19 mouse cellular contexts compared by ENCODE assay signal in genomic region chr3:124712166-124712565, GRCm38 (mm10).
DNase-seq lines count a peak whose midpoint lies in the region; ATAC-seq and TF ChIP-seq lines count a peak whose summit lies in the region.
"Had no signal": no experiment of that assay in that cellular context is flagged by ENCODE, and none has a peak within 500 bp of the region (broad histone marks: within the 10 kb centered on the region; RNA-seq: fewer than 3 reads in every experiment).

No protein-coding gene starts in this region.

- H3K36me3 ChIP-seq in forebrain, embryonic 14.5 days (ENCODE audit: control insufficient read depth, insufficient read depth, low read length): no peaks in the 10 kb centered on the region
- no peaks in the 10 kb centered on the region for H3K36me3 ChIP-seq in forebrain, embryonic 11.5 days (ENCODE audit: control insufficient read depth, insufficient read depth, low read length)
- H3K36me3 ChIP-seq in midbrain, postnatal 0 days (ENCODE audit: insufficient read depth, low read length): no peaks in the 10 kb centered on the region
- no peaks in the 10 kb centered on the region for H3K36me3 ChIP-seq in midbrain, embryonic 10.5 days
- H3K36me3 ChIP-seq: embryonic facial prominence, embryonic 12.5 days; heart, embryonic 15.5 days had no signal

- no peak for ATAC-seq in forebrain, embryonic 14.5 days
- ATAC-seq in forebrain, embryonic 11.5 days (replicated peaks; ENCODE audit: low FRiP score): no peak
- ATAC-seq in midbrain, postnatal 0 days (ENCODE audit: low FRiP score): no peak
- ATAC-seq: intestine, embryonic 16.5 days had no signal

- 80% methylated on average over 2 of the region's 2 CpGs for WGBS in forebrain, embryonic 14.5 days
- 91% methylated on average over 2 of the region's 2 CpGs for WGBS in forebrain, embryonic 11.5 days
- 67% methylated on average over 2 of the region's 2 CpGs for WGBS in midbrain, postnatal 0 days
- WGBS in midbrain, embryonic 10.5 days: 89% methylated on average over 2 of the region's 2 CpGs

- H3K27ac ChIP-seq in forebrain, embryonic 14.5 days (ENCODE audit: low read depth, low read length): no peak overlapping the region
- H3K27ac ChIP-seq in forebrain, embryonic 11.5 days (ENCODE audit: low read depth, low read length): no peak overlapping the region
- no peak overlapping the region for H3K27ac ChIP-seq in midbrain, postnatal 0 days (ENCODE audit: low read depth, low read length)
- no peak overlapping the region for H3K27ac ChIP-seq in midbrain, embryonic 10.5 days (replicated peaks)
- H3K27ac ChIP-seq: embryonic facial prominence, embryonic 12.5 days; heart, adult 2 months; heart, embryonic 15.5 days; hindbrain, embryonic 14.5 days had no signal

- no peaks in the 10 kb centered on the region for H3K4me1 ChIP-seq in forebrain, embryonic 14.5 days (ENCODE audit: control insufficient read depth, insufficient read depth, low read length)
- H3K4me1 ChIP-seq in forebrain, embryonic 11.5 days (replicated peaks; ENCODE audit: control insufficient read depth, insufficient read depth, low read length): no peaks in the 10 kb centered on the region
- no peaks in the 10 kb centered on the region for H3K4me1 ChIP-seq in midbrain, postnatal 0 days (ENCODE audit: insufficient read depth, low read length)
- no peaks in the 10 kb centered on the region for H3K4me1 ChIP-seq in midbrain, embryonic 10.5 days
- H3K4me1 ChIP-seq: embryonic facial prominence, embryonic 12.5 days; heart, embryonic 15.5 days had no signal

- H3K9me3 ChIP-seq in forebrain, embryonic 14.5 days (replicated peaks; ENCODE audit: control insufficient read depth, low read length): no peaks in the 10 kb centered on the region
- no peaks in the 10 kb centered on the region for H3K9me3 ChIP-seq in forebrain, embryonic 11.5 days (ENCODE audit: control insufficient read depth, low read length)
- H3K9me3 ChIP-seq in midbrain, postnatal 0 days (ENCODE audit: low read length): no peaks in the 10 kb centered on the region
- no peaks in the 10 kb centered on the region for H3K9me3 ChIP-seq in midbrain, embryonic 10.5 days (replicated peaks)
- H3K9me3 ChIP-seq: embryonic facial prominence, embryonic 12.5 days; heart, embryonic 15.5 days had no signal

- TF ChIP-seq CTCF in midbrain, postnatal 0 days (IDR thresholded peaks at IDR 0.05): no peak

- H3K9ac ChIP-seq in forebrain, embryonic 14.5 days (ENCODE audit: low read length): no peak overlapping the region
- no peak overlapping the region for H3K9ac ChIP-seq in forebrain, embryonic 11.5 days (ENCODE audit: low read length)
- no peak overlapping the region for H3K9ac ChIP-seq in midbrain, postnatal 0 days (replicated peaks; ENCODE audit: low read length, poor library complexity, severe bottlenecking)
- H3K9ac ChIP-seq: embryonic facial prominence, embryonic 12.5 days; heart, embryonic 15.5 days; hindbrain, embryonic 14.5 days had no signal

- H3K27me3 ChIP-seq in forebrain, embryonic 14.5 days (replicated peaks; ENCODE audit: control insufficient read depth, insufficient read depth, low read length): no peaks in the 10 kb centered on the region
- H3K27me3 ChIP-seq in forebrain, embryonic 11.5 days (ENCODE audit: control insufficient read depth, insufficient read depth, low read length): no peaks in the 10 kb centered on the region
- no peaks in the 10 kb centered on the region for H3K27me3 ChIP-seq in midbrain, postnatal 0 days (ENCODE audit: insufficient read depth, low read length)
- H3K27me3 ChIP-seq in midbrain, embryonic 10.5 days (ENCODE audit: low read depth, poor library complexity, severe bottlenecking): no peaks in the 10 kb centered on the region
- H3K27me3 ChIP-seq: embryonic facial prominence, embryonic 12.5 days; heart, embryonic 15.5 days had no signal

- peak; percentile 28 for DNase-seq in forebrain, embryonic 14.5 days (ENCODE audit: low spot score)
- no peak for DNase-seq in forebrain, embryonic 11.5 days (ENCODE audit: low spot score)
- DNase-seq in midbrain, postnatal 0 days (ENCODE audit: low spot score): peak; percentile 10
- DNase-seq in midbrain, embryonic 10.5 days (ENCODE audit: low spot score): no peak
- DNase-seq in forelimb bud, embryonic 11.5 days (ENCODE audit: low read depth, low spot score): peak; percentile 1
- no peak for DNase-seq in kidney, postnatal 4 days
- no peak for DNase-seq in frontal cortex, postnatal 10 days (ENCODE audit: low spot score in 2 of 2)
- no peak for DNase-seq in left cerebral cortex, adult 8-10 months (ENCODE audit: low spot score in 2 of 2)
- DNase-seq: adrenal gland, postnatal 10 days; cerebellum, adult 2 months; cerebellum, postnatal 14 days; gastrocnemius, postnatal 14 days; heart, adult 2 months; heart, postnatal 14 days had no signal

- no peak overlapping the region for H3K4me2 ChIP-seq in forebrain, embryonic 14.5 days (ENCODE audit: low read length)
- no peak overlapping the region for H3K4me2 ChIP-seq in forebrain, embryonic 11.5 days (ENCODE audit: low read depth, low read length, severe bottlenecking)
- no peak overlapping the region for H3K4me2 ChIP-seq in midbrain, postnatal 0 days (ENCODE audit: low read depth, low read length, poor library complexity, severe bottlenecking)
- H3K4me2 ChIP-seq: embryonic facial prominence, embryonic 12.5 days; heart, embryonic 11.5 days; heart, embryonic 15.5 days; hindbrain, embryonic 14.5 days had no signal

- H3K4me3 ChIP-seq in forebrain, embryonic 14.5 days (ENCODE audit: low read depth, low read length): no peak overlapping the region
- no peak overlapping the region for H3K4me3 ChIP-seq in forebrain, embryonic 11.5 days (ENCODE audit: low read depth, low read length)
- H3K4me3 ChIP-seq in midbrain, postnatal 0 days (ENCODE audit: low read depth, low read length): no peak overlapping the region
- H3K4me3 ChIP-seq in midbrain, embryonic 10.5 days: no peak overlapping the region
- H3K4me3 ChIP-seq: embryonic facial prominence, embryonic 12.5 days; heart, adult 2 months; heart, embryonic 15.5 days had no signal

Comparison
In these comparisons a context has a peak if more than half of its experiments do, and no peak if none do; other contexts are left out.
1. DNase-seq: peak in forebrain, embryonic 14.5 days (single experiment), midbrain, postnatal 0 days (single experiment) and forelimb bud, embryonic 11.5 days (single experiment); none in forebrain, embryonic 11.5 days (single experiment), midbrain, embryonic 10.5 days (single experiment), kidney, postnatal 4 days (0 of 2), frontal cortex, postnatal 10 days (0 of 2) and left cerebral cortex, adult 8-10 months (0 of 2).